Mouse (Mus musculus) heart, embryonic 10.5 days (tissue): ENCODE measurements around the gene Gm20431. TPM values are rescaled to one million over a fixed set of nuclear protein-coding genes. Genes with fewer than 3 reads are reported as not detected.

Source experiments
- DNase-seq: peaks from one replicate; pipeline ENCODE4 v3.0.0-alpha.2; 2017; ENCODE audit warnings: low spot score
- H3K27ac ChIP-seq: fragments of 300-500 bp; sonication (generic); 2 replicates; pipeline ENCODE4 v1.5.1; 2016; ENCODE audit warnings: mild to moderate bottlenecking
- H3K27me3 ChIP-seq: fragments of 300-500 bp; sonication (generic); 2 replicates; pipeline ENCODE4 v1.6.1; 2016; ENCODE audit warnings: mild to moderate bottlenecking; ENCODE audit not compliant: poor library complexity, insufficient read depth, severe bottlenecking
- H3K36me3 ChIP-seq: fragments of 300-500 bp; sonication (generic); 2 replicates; pipeline ENCODE4 v1.6.1; 2016; ENCODE audit warnings: mild to moderate bottlenecking, moderate library complexity
- H3K4me1 ChIP-seq: fragments of 300-500 bp; sonication (generic); 2 replicates; pipeline ENCODE4 v1.6.1; 2016; ENCODE audit warnings: mild to moderate bottlenecking
- H3K4me3 ChIP-seq: fragments of 300-500 bp; sonication (generic); 2 replicates; pipeline ENCODE4 v1.5.1; 2016; ENCODE audit warnings: mild to moderate bottlenecking, moderate library complexity
- H3K9me3 ChIP-seq: fragments of 300-500 bp; sonication (generic); 2 replicates; pipeline ENCODE4 v1.6.1; 2016; ENCODE audit warnings: mild to moderate bottlenecking, moderate library complexity
- WGBS: fragments of 180-500 bp; shearing (Covaris S2); methylation state at CpG from one replicate; pipeline ENCODE4 v1.1.7; 2016; 5-methylcytosine and 5-hydroxymethylcytosine counted together
- polyA plus RNA-seq: library from polyadenylated mRNA; unstranded; fragments of >200 nt; fragmentation: Nextera tagmentation; extraction: Ambion mirVana; gene quantifications from 2 replicates; pipeline ENCODE4 v1.2.1, GENCODE M21; 2016

The Gm20431 gene
- polyA plus RNA-seq, 1 experiment from 2014 or later = 0.36 TPM

DNA sequence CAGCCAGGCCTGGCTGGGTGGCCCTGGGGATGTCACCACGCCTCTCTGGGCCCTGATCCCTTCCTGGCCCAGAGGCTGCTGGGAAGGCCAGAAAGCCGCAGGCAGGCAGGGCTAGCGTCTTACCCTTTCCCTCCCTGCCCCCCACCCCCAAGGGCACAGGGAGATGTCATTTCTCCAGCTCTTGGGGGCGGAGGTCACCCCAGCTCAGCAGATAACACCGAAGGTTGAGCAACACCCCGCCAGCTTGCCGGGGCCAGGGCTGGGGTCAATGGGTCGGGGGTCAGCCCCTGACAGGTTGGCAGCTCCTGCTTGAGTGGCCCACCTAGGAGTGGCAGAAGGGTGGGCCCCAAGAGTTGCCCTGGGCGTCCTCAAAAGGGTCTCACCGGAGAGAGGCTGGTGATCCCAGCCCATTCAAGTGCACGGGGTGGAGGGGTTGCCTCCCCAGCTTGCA lies 26.4 kb upstream of the Gm20431 start:
- Histone ChIP-seq H3K36me3 (no peaks in the 10 kb centered on the region; the same call in 1 of the 2 replicates), H3K9me3 (no peaks in the 10 kb centered on the region), H3K4me3 (no peak overlapping the region), H3K4me1 (peaks cover 52% of the 10 kb centered on the region), H3K27ac (no peak overlapping the region), H3K27me3 (peaks cover 55% of the 10 kb centered on the region)
- DNase-seq = no peak
- WGBS = 42% methylated on average over 11 of the region's 11 CpGs

DNA sequence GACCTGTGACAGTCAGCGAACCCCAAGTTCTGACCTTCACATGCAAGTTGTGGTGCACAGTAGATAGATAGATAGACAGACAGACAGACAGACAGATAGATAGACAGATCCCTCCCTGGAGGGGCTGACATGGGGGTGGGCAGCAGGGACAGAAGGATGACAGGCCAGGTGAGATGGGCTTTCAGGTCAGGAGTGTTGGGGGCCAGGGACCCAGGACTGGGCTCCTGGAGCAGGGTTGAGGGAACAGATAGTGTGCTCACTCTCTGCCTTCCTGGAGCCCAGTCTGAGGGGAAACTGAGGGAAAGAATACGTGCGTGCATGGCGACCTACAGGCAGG lies 25.9 kb upstream of the Gm20431 start:
- Histone ChIP-seq H3K4me1 (peaks cover 51% of the 10 kb centered on the region), H3K9me3 (no peaks in the 10 kb centered on the region), H3K36me3 (no peaks in the 10 kb centered on the region; the same call in 1 of the 2 replicates), H3K4me3 (no peak overlapping the region), H3K27ac (no peak overlapping the region), H3K27me3 (peaks cover 50% of the 10 kb centered on the region)
- WGBS = 80% methylated on average over 4 of the region's 4 CpGs
- DNase-seq = no peak

DNA sequence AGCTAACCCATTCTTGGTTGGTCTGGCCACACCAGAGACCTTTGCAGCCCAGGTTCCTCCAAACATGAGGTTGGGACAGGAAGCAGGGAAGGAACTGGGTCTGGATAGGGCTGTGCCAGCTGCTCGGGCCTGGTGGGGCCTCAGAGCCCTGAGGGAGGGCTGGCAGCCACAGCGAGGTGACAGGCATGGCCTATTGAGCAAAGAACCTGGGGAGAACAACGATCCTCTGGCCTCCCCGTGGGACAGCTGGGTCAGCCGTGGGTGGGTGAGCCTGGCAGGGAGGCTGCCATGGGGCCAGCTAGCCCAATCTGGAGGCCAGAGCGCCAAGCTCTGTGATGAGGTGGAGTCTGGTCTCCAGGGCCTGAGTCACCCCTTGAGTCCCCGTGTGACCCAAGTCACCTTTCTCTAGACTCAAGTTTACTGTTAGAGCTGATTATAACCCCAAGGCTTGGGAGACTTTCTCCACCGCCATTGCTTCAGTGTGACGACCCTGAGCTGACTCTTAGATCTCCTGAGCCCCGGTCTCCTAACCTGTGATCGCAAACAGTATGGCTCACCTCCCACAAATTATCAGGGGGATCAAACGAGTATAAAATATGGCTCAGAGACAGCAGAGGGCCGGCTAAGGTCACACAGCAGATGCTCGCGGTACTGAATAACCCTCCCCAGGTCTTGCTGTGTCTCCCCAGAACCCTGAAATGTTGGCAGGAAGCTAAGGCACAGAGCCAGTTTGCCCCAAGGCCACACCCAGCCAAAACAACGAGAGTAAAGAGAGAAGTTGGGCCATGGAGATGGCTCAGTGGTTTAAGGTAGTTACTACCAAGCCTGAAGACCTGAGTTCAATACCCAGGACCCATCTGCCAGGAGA lies 25.3 kb upstream of the Gm20431 start:
- WGBS = 84% methylated on average over 16 of the region's 16 CpGs
- H3K27me3 ChIP-seq = peaks cover 44% of the 10 kb centered on the region

DNA sequence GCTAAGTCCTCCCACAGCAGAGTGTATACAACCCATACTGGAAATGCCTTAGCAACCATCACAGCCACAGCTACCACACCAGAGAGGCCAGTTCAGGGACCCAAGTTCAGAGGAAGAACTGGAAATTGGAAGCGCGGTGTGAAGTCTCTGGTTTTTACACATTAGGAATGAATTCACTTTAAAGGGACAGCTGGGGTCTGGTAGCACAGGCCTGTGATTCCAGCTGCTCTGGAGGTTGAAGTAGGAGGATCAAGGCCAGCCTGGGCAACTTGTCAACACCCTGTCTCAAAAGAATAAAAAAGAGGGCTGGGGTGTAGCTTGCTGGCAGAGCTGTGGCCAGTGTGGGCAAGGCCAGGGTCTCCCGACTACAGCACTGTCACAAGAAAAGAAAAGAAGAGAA lies 24.6 kb upstream of the Gm20431 start:
- no peak for DNase-seq
- H3K36me3 ChIP-seq = no peaks in the 10 kb centered on the region
- peaks cover 37% of the 10 kb centered on the region for H3K4me1 ChIP-seq
- H3K27ac ChIP-seq = no peak overlapping the region
- 81% methylated on average over 3 of the region's 3 CpGs for WGBS
- H3K9me3 ChIP-seq = no peaks in the 10 kb centered on the region
- H3K27me3 ChIP-seq = peaks cover 37% of the 10 kb centered on the region
- H3K4me3 ChIP-seq = no peak overlapping the region

More for the DNA sequence above, 25.3 kb upstream of the Gm20431 start:
- H3K4me3 ChIP-seq = no peak overlapping the region
- peaks cover 45% of the 10 kb centered on the region for H3K4me1 ChIP-seq
- no peaks in the 10 kb centered on the region for H3K9me3 ChIP-seq
- H3K27ac ChIP-seq = no peak overlapping the region
- H3K36me3 ChIP-seq = no peaks in the 10 kb centered on the region
- DNase-seq = no peak

DNA sequence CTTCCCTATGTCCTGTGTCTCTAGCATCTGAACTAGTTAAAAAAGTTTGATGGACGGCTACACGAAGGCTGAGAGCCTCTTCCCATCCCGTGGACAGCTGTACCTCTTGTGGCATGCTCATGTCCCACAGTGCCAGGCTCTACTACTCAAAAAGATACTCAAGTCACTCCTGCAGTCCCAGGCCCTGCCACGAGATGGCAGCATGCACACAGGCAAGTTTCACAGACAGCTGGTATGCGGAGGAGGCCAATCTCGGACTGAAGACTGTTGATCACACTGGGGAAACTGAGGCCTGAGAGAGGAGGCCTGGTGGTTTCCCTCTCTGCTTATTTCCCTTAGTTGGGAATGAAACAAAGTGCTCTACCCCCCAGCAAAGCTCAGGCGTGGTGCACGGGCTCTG lies 23.8 kb upstream of the Gm20431 start:
- WGBS = 6% methylated on average over 8 of the region's 8 CpGs
- no peak overlapping the region for H3K27ac ChIP-seq
- no peaks in the 10 kb centered on the region for H3K9me3 ChIP-seq
- H3K4me1 ChIP-seq = peaks cover 31% of the 10 kb centered on the region
- H3K36me3 ChIP-seq = no peaks in the 10 kb centered on the region
- DNase-seq = peak; percentile 95
- peaks cover 32% of the 10 kb centered on the region for H3K27me3 ChIP-seq
- no peak overlapping the region for H3K4me3 ChIP-seq

DNA sequence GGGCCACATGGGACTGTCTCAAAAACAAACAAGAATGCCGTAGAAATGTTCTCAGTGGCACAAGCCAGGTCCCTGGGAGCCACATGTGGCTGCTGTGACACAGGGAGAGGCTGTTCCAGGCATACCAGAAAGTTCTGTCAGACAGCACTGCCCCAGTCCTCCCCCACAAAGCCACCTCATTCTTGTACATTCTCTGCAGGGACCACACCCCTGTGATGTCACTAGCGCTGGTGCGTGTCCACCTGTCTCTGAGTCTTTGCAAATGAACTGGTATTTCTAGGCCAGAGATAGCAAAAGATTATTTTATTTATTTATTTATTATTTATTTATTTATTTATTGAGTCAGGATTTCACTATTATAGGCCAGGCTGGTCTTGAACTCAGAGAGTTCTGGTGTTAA lies 22.4 kb upstream of the Gm20431 start:
- Histone ChIP-seq H3K9me3 (no peaks in the 10 kb centered on the region), H3K27me3 (peaks cover 25% of the 10 kb centered on the region), H3K27ac (no peak overlapping the region), H3K4me3 (no peak overlapping the region), H3K36me3 (no peaks in the 10 kb centered on the region), H3K4me1 (peaks cover 26% of the 10 kb centered on the region)
- no peak for DNase-seq
- 81% methylated on average over 3 of the region's 3 CpGs for WGBS

DNA sequence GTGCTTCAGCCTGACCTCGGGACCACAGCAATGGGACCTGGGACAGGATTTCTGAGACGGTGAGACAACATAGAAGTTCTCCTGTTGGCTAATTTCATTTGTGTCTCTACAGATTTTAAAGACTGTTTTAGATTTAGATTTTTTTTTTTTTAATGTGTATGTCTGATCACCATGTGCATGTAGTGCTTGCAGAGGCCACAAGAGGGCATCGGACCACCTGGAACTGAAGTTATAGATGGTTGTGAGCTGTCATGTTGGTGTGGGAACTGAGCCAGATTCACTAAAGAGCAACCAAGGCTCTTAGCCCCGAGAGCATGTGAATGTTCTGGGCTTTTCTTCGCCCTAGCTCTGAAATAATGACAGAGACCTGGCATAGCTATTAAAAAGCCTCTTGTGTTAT lies 19.4 kb upstream of the Gm20431 start:
- Histone ChIP-seq H3K27me3 (peaks cover 9% of the 10 kb centered on the region; the same call in 1 of the 2 replicates), H3K27ac (no peak overlapping the region), H3K4me3 (no peak overlapping the region), H3K9me3 (no peaks in the 10 kb centered on the region), H3K4me1 (peaks cover 9% of the 10 kb centered on the region; the same call in 1 of the 2 replicates), H3K36me3 (no peaks in the 10 kb centered on the region)
- 44% methylated on average over 5 of the region's 5 CpGs for WGBS
- DNase-seq = no peak

DNA sequence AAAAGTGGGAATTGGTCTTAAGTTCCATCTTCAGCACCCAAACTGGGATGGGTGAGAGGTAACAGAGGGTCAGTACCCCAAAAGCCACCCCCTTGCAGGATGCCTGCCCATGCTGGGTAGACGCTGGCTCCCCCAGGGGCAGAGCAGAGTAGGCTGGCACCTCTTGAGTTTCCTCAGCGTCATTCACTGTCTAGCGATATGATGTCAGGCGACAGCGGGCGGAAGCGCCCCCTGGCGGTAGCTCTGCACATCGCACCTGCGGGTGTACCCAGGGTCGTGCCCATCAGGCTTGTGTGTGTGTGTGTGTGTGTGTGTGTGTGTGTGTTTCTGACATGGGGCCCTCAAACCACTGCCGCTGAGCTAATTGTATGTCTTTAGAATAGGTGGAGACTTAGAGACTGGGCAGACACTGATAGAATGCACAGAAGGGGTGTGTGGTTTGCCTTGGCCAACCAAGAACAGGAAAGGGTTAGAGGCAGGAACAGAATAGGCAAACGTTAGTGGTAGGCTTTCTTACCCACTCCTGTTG lies 18.7 kb upstream of the Gm20431 start:
- peaks cover 11% of the 10 kb centered on the region; the same call in 1 of the 2 replicates for H3K4me1 ChIP-seq
- DNase-seq = peak; percentile 92
- no peaks in the 10 kb centered on the region for H3K9me3 ChIP-seq
- WGBS = 4% methylated on average over 13 of the region's 13 CpGs
- no peak overlapping the region for H3K27ac ChIP-seq
- H3K36me3 ChIP-seq = no peaks in the 10 kb centered on the region
- no peak overlapping the region for H3K4me3 ChIP-seq
- peaks cover 7% of the 10 kb centered on the region; the same call in 1 of the 2 replicates for H3K27me3 ChIP-seq

DNA sequence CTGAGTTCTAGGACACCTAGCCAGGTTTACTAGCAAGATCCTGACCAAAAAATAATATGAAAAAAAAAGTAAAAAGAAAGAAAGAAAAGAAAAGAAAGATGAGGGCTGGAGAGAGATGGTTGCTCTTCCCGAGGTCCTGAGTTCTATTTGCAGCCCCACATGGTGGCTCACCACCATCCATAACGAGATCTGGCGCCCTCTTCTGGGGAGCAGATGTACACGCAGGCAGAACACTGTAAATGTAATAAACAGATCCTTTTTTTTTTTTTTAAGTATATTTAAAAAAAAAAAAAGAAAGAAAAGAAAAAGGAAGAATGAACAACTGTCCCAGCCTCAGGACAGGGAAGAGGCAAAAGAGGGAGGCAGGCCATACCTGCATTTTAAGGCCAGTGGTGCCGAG lies 17.3 kb upstream of the Gm20431 start:
- WGBS = 49% methylated on average over 5 of the region's 5 CpGs
- peaks cover 7% of the 10 kb centered on the region; the same call in 1 of the 2 replicates for H3K27me3 ChIP-seq
- DNase-seq = no peak

DNA sequence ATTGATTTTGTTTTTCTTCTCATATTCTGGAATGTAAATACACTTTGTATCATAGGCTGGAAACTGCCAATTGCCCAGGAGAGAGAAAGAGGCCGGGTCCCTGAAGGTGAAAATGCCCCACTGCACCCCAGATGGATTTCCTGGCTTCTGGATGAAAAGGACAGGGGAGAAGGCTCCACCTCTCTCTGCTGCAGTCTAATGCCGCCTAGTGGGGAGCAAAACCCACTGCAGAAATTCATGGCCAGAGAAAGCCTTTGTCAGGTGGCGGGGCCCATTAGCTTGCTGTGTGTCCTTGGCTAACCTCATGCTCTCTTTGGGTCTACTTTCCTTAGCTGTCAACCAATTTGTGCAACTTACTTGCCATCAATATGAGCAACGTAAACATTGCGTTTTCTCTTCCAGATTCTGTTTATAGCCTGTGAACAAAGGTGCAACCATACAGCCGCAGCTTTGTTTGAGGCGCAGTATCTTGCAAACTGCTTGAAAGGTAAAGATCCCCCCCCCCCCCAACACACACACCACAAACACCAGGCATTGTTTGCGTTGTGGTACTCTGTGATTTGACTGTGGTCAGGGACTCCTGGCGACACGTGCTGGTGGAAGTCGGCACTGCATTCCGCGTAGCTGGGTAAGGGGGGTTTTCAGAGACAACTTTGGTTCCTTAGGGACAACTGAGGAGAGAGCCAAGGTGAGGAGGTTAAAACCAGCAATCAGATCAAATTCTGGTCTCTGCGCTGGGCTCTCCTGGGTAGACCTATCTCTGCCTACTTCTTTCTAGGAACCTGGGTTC lies 14.0 kb upstream of the Gm20431 start:
- WGBS = 35% methylated on average over 14 of the region's 14 CpGs
- Histone ChIP-seq H3K36me3 (no peaks in the 10 kb centered on the region), H3K4me1 (peaks cover 28% of the 10 kb centered on the region), H3K27ac (no peak overlapping the region), H3K4me3 (no peak overlapping the region), H3K9me3 (no peaks in the 10 kb centered on the region), H3K27me3 (peaks cover 7% of the 10 kb centered on the region; the same call in 1 of the 2 replicates)
- no peak for DNase-seq

More for the DNA sequence above, 17.3 kb upstream of the Gm20431 start:
- Histone ChIP-seq H3K36me3 (no peaks in the 10 kb centered on the region), H3K9me3 (no peaks in the 10 kb centered on the region), H3K4me1 (peaks cover 11% of the 10 kb centered on the region; the same call in 1 of the 2 replicates), H3K4me3 (no peak overlapping the region), H3K27ac (no peak overlapping the region)

DNA sequence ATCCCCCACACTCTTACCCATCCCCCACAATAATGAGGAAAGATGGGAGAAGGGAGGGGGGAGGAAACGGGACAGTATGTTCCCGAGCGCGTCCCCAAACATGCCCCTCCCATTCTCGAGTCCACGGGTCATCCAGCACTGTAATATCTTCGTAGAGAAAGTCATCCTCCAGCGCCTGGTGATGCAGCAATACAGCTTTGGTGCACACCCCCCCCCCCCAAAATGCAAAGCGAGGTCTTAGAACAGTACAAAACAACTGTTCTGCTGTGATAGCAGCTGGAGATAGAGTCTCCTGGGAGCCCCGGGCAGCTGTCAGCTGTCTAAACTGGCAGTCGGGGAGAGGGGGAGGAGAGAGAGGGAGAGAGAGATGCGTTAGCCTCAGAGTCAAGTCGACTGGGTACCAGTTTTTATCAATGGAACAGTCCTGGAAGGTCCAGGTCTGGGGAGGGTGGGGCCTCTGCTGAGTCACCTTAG lies 11.0 kb upstream of the Gm20431 start:
- no peaks in the 10 kb centered on the region for H3K9me3 ChIP-seq
- H3K27ac ChIP-seq = no peak overlapping the region; the same call in 1 of the 2 replicates
- WGBS = 25% methylated on average over 13 of the region's 13 CpGs
- peaks cover 23% of the 10 kb centered on the region for H3K4me1 ChIP-seq
- peaks cover 7% of the 10 kb centered on the region; the same call in 1 of the 2 replicates for H3K27me3 ChIP-seq
- H3K4me3 ChIP-seq = peak overlapping the region; percentile 37
- DNase-seq = peak; percentile 88
- H3K36me3 ChIP-seq = no peaks in the 10 kb centered on the region

DNA sequence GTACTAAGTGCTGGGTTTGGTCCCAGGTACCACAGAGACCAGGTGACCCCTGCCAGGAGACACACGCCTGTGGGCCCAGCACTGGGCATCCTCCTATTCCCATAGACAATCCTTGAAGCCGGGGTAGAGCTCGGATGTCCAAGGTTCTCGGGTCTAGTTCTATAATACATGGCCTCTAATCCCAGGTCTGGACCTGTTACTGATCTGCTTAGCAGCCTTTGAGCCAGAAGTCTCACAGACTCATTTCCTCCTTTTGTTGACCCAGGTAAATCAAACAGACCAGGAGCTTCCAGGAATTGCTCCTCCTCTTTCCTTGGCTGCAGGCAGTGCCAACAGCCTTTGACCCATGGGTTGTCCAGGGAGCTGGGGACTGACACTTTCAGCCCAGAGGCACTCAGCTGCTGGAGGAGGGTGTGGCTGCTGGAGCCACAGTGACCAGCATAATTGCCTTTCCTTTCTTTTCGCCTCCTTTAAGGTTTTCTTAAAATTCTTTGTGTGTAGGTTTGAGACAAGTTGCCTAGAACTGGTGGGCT lies 9.9 kb upstream of the Gm20431 start:
- Histone ChIP-seq H3K27me3 (peaks cover 3% of the 10 kb centered on the region; the same call in 1 of the 2 replicates), H3K9me3 (no peaks in the 10 kb centered on the region), H3K27ac (peak overlapping the region; percentile 64; the same call in 1 of the 2 replicates), H3K4me3 (no peak overlapping the region), H3K36me3 (no peaks in the 10 kb centered on the region), H3K4me1 (peaks cover 23% of the 10 kb centered on the region)
- no peak for DNase-seq
- 77% methylated on average over 5 of the region's 5 CpGs for WGBS
